Comparison of ENCODE assay signal across 16 mouse cellular contexts in the genomic region with DNA sequence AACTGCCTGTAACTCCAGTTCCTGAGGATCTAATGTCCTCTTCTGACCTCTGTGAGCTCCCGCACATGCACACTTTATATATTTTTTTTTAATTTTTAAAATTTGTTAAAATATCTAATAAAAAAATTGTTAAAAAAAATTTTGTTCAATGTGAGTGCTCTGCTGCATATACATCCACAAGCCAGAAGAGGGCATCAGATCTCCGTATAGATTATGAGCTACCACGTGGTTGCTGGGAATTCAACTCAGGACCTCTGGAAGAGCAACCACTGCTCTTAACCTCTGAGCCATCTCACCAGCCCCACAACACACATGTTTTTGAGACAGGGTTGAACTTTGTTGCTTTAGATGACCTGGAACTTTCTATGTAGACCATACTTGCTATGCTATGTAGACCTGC. TPM values are rescaled to one million over a fixed set of nuclear protein-coding genes. Genes with fewer than 3 reads are reported as not detected.
DNase-seq lines count a peak whose midpoint lies in the region; ATAC-seq and TF ChIP-seq lines count a peak whose summit lies in the region.
"Had no signal": no experiment of that assay in that cellular context is flagged by ENCODE, and none has a peak within 500 bp of the region (broad histone marks: within the 10 kb centered on the region; RNA-seq: fewer than 3 reads in every experiment).

No protein-coding gene starts in this region.

- ATAC-seq in liver, postnatal 0 days = 0 out of 2 replicates have a peak, but pooled peaks have one; percentile 22
- no peak for ATAC-seq in liver, embryonic 11.5 days (replicated peaks; ENCODE audit: low FRiP score)
- ATAC-seq: intestine, embryonic 15.5 days had no signal

- H3K9me3 ChIP-seq in liver, postnatal 0 days (ENCODE audit: low read length) = no peaks in the 10 kb centered on the region
- H3K9me3 ChIP-seq in liver, embryonic 11.5 days (ENCODE audit: control insufficient read depth, low read length) = no peaks in the 10 kb centered on the region
- H3K9me3 ChIP-seq: heart, embryonic 15.5 days; intestine, embryonic 15.5 days; midbrain, embryonic 10.5 days had no signal

- H3K4me2 ChIP-seq in liver, postnatal 0 days (ENCODE audit: low read depth, low read length) = no peak overlapping the region
- H3K4me2 ChIP-seq in liver, embryonic 11.5 days = no peak overlapping the region
- H3K4me2 ChIP-seq: heart, embryonic 15.5 days; intestine, embryonic 15.5 days had no signal

- no peak overlapping the region for H3K9ac ChIP-seq in liver, postnatal 0 days (replicated peaks)
- H3K9ac ChIP-seq in liver, embryonic 11.5 days (ENCODE audit: low read depth, low read length) = no peak overlapping the region
- H3K9ac ChIP-seq: heart, embryonic 15.5 days; intestine, embryonic 15.5 days had no signal

- H3K36me3 ChIP-seq in liver, postnatal 0 days (replicated peaks; ENCODE audit: insufficient read depth, low read length) = no peaks in the 10 kb centered on the region
- no peaks in the 10 kb centered on the region for H3K36me3 ChIP-seq in liver, embryonic 11.5 days (ENCODE audit: control insufficient read depth, insufficient read depth, low read length)
- H3K36me3 ChIP-seq: heart, embryonic 15.5 days; intestine, embryonic 15.5 days; midbrain, embryonic 10.5 days had no signal

- no peak for TF ChIP-seq EP300 in liver, postnatal 0 days (IDR thresholded peaks at IDR 0.05; ENCODE audit: low read depth)

- no peaks in the 10 kb centered on the region for H3K27me3 ChIP-seq in liver, postnatal 0 days (ENCODE audit: insufficient read depth, low read length)
- no peaks in the 10 kb centered on the region for H3K27me3 ChIP-seq in liver, embryonic 11.5 days (replicated peaks; ENCODE audit: control insufficient read depth, insufficient read depth, low read length)
- H3K27me3 ChIP-seq: heart, embryonic 15.5 days; intestine, embryonic 15.5 days had no signal

- H3K4me1 ChIP-seq in liver, postnatal 0 days (ENCODE audit: insufficient read depth) = peaks cover 6% of the 10 kb centered on the region; the same call in 1 of the 2 replicates
- H3K4me1 ChIP-seq in liver, embryonic 11.5 days (replicated peaks; ENCODE audit: control insufficient read depth, insufficient read depth, low read length) = peaks cover 5% of the 10 kb centered on the region; the same call in 1 of the 2 replicates
- H3K4me1 ChIP-seq: intestine, embryonic 15.5 days had no signal

- intact Hi-C loops in heart, postnatal 25 days (cut with DNase I) = loop anchor here (5.0 kb wide), 1 partner anchor 69 kb away; no protein-coding TSS in a partner anchor

- peak; percentile 55 for TF ChIP-seq CTCF in liver, postnatal 0 days (IDR thresholded peaks at IDR 0.05; ENCODE audit: low read depth)

- WGBS in liver, postnatal 0 days (ENCODE audit: insufficient replicate concordance) = 14% methylated on average over 3 of the region's 3 CpGs
- 15% methylated on average over 3 of the region's 3 CpGs for WGBS in liver, embryonic 11.5 days

- DNase-seq in embryo, embryonic 10 days (ENCODE audit: low spot score) = peak; percentile 42
- DNase-seq in embryo, embryonic 9.5 days (ENCODE audit: extremely low spot score) = no peak
- no peak for DNase-seq in liver, postnatal 0 days
- no peak for DNase-seq in liver, embryonic 11.5 days (ENCODE audit: low spot score)
- DNase-seq in T-cell, adult 2 months (ENCODE audit: low spot score) = peak; percentile 12
- peak; percentile 24 for DNase-seq in retina, embryonic 14.5 days (ENCODE audit: low spot score)
- no peak for DNase-seq in heart, postnatal 25 days (ENCODE audit: low spot score)
- DNase-seq in frontal cortex, postnatal 14 days (ENCODE audit: low spot score in 2 of 2) = no peak
- DNase-seq: adrenal gland, adult 2 months; cerebellum, adult 11-12 months; layer of hippocampus, adult 9-11 months; spleen, adult 18-20 months; thymus, adult 2 months had no signal

- no peak overlapping the region for H3K27ac ChIP-seq in liver, postnatal 0 days (ENCODE audit: low read depth)
- no peak overlapping the region for H3K27ac ChIP-seq in liver, embryonic 11.5 days (ENCODE audit: low read depth, low read length)
- H3K27ac ChIP-seq: heart, embryonic 15.5 days; intestine, embryonic 15.5 days; midbrain, embryonic 10.5 days had no signal

- no peak overlapping the region for H3K4me3 ChIP-seq in liver, postnatal 0 days (ENCODE audit: low read depth, low read length)
- no peak overlapping the region for H3K4me3 ChIP-seq in liver, embryonic 11.5 days (ENCODE audit: low read depth, low read length)
- H3K4me3 ChIP-seq: heart, embryonic 15.5 days; intestine, embryonic 15.5 days; midbrain, embryonic 10.5 days had no signal

RNA-seq across cellular contexts. Expression of a gene that starts 2.4 kb away (rescaled TPM):
- polyA plus RNA-seq in liver, postnatal 0 days (2015; fragmentation: Nextera tagmentation; extraction: Ambion mirVana) = 1.6 and 1.8 TPM in 2 replicates
- polyA plus RNA-seq in liver, embryonic 11.5 days (2014; fragmentation: Nextera tagmentation; extraction: Ambion mirVana) = 1.4 and 2.0 TPM in 2 replicates
- 10 to 100 TPM; 16.4 to 16.7 TPM for total RNA-seq in heart, postnatal 25 days (2021)

RNA-seq across cellular contexts. Expression of a gene that starts 20.8 kb away (rescaled TPM):
- polyA plus RNA-seq in liver, postnatal 0 days (2015; fragmentation: Nextera tagmentation; extraction: Ambion mirVana) = 109 and 112 TPM in 2 replicates
- 324 and 347 TPM in 2 replicates for polyA plus RNA-seq in liver, embryonic 11.5 days (2014; fragmentation: Nextera tagmentation; extraction: Ambion mirVana)
- 100 to 1,000 TPM; 209 to 241 TPM for total RNA-seq in heart, postnatal 25 days (2021)

RNA-seq across cellular contexts. Expression of a gene that starts 37.2 kb away (rescaled TPM):
- 7.2 TPM in 2 replicates for polyA plus RNA-seq in liver, postnatal 0 days (2015; fragmentation: Nextera tagmentation; extraction: Ambion mirVana)
- 19.6 and 20.0 TPM in 2 replicates for polyA plus RNA-seq in liver, embryonic 11.5 days (2014; fragmentation: Nextera tagmentation; extraction: Ambion mirVana)
- 10 to 100 TPM; 22.9 to 28.2 TPM for total RNA-seq in heart, postnatal 25 days (2021)

RNA-seq across cellular contexts. Expression of a gene that starts 49.2 kb away (rescaled TPM):
- 31.7 and 35.5 TPM in 2 replicates for polyA plus RNA-seq in liver, postnatal 0 days (2015; fragmentation: Nextera tagmentation; extraction: Ambion mirVana)
- 19.5 and 22.7 TPM in 2 replicates for polyA plus RNA-seq in liver, embryonic 11.5 days (2014; fragmentation: Nextera tagmentation; extraction: Ambion mirVana)
- 1 to 10 TPM; 3.7 to 4.3 TPM for total RNA-seq in heart, postnatal 25 days (2021)

Comparison
In these comparisons a context has a peak if more than half of its experiments do, and no peak if none do; other contexts are left out.
1. DNase-seq: peak in embryo, embryonic 10 days (single experiment), T-cell, adult 2 months (single experiment) and retina, embryonic 14.5 days (single experiment); none in embryo, embryonic 9.5 days (single experiment), liver, postnatal 0 days (single experiment), liver, embryonic 11.5 days (single experiment), heart, postnatal 25 days (single experiment) and frontal cortex, postnatal 14 days (0 of 2).